Mouse (Mus musculus) liver, embryonic 13.5 days (tissue): ENCODE data around the gene Map4k3. TPM values are rescaled to one million over a fixed set of nuclear protein-coding genes. Genes with fewer than 3 reads are reported as not detected.
A peak's percentile ranks its signal among the peaks of the same experiment; 100 is the strongest.

ENCODE experiments used
- ATAC-seq: fragments of 200-750 bp; cut with Nextera tagmentation; 2 replicates; pipeline ENCODE4 v1.8.0; 2017; ENCODE audit warnings: low read depth, mild to moderate bottlenecking, moderate number of reproducible peaks, moderate library complexity
- DNase-seq: peaks from one replicate; pipeline ENCODE4 v3.0.0; 2022
- H3K27ac ChIP-seq: fragments of 300-500 bp; sonication (generic); 2 replicates; pipeline ENCODE4 v1.5.1; 2015; ENCODE audit warnings: moderate library complexity, mild to moderate bottlenecking, inconsistent platforms
- H3K27me3 ChIP-seq: fragments of 300-500 bp; sonication (generic); 2 replicates; pipeline ENCODE4 v1.6.1; 2015; ENCODE audit warnings: mild to moderate bottlenecking, inconsistent platforms
- H3K36me3 ChIP-seq: fragments of 300-500 bp; sonication (generic); 2 replicates; pipeline ENCODE4 v1.6.1; 2015; ENCODE audit warnings: mild to moderate bottlenecking, inconsistent platforms
- H3K4me1 ChIP-seq: fragments of 300-500 bp; sonication (generic); replicated peaks from 2 replicates; pipeline ENCODE4 v1.6.1; 2015; ENCODE audit warnings: inconsistent platforms
- H3K4me2 ChIP-seq: fragments of 300-500 bp; sonication (generic); 2 replicates; pipeline ENCODE4 v1.6.1; 2015; ENCODE audit warnings: inconsistent platforms, mild to moderate bottlenecking, moderate library complexity
- H3K4me3 ChIP-seq: fragments of 300-500 bp; sonication (generic); replicated peaks from 2 replicates; pipeline ENCODE4 v1.5.1; 2015; ENCODE audit warnings: mild to moderate bottlenecking, inconsistent platforms
- H3K9ac ChIP-seq: fragments of 300-500 bp; sonication (generic); 2 replicates; pipeline ENCODE4 v1.6.1; 2015; ENCODE audit warnings: mild to moderate bottlenecking, inconsistent platforms
- H3K9me3 ChIP-seq: fragments of 300-500 bp; sonication (generic); replicated peaks from 2 replicates; pipeline ENCODE4 v1.6.1; 2016; ENCODE audit warnings: inconsistent platforms
- WGBS: fragments of 180-500 bp; shearing (Covaris S2); methylation state at CpG from one replicate; pipeline ENCODE4 v1.1.7; 2015; ENCODE audit not compliant: insufficient replicate concordance; 5-methylcytosine and 5-hydroxymethylcytosine counted together
- polyA plus RNA-seq: library from polyadenylated mRNA; unstranded; fragments of >200 nt; fragmentation: Nextera tagmentation; extraction: Ambion mirVana; gene quantifications from 2 replicates; pipeline ENCODE4 v1.2.1, GENCODE M21; 2015

Gene Map4k3
- polyA plus RNA-seq, 1 experiment from 2014 or later: 3.3 TPM

DNA sequence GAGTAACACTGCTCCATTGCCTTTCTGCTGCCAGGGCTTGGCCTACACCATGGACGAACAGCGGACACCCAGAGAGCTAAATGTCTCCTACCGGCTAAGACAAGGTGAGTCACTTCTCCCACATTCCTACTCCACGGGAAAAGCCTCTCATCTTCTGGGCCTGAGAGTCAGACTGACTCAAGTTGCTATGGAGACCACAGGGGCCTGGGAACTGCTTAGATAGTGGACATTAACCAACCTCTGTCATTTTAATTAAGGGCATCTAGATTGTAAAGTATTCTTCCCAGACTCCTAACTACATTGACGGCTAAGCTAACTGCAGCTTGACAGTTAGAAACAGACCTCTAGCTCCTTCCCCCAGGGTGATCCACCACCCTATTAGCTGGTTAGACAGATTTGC is 165.5 kb downstream of the Map4k3 start:
- H3K36me3 ChIP-seq: 0 out of 2 replicates have a peak, but pooled peaks cover 7% of the 10 kb centered on the region
- no peak overlapping the region for H3K4me3 ChIP-seq
- ATAC-seq (no peak), DNase-seq (no peak)
- H3K9ac ChIP-seq: no peak overlapping the region
- H3K9me3 ChIP-seq: peaks cover 3% of the 10 kb centered on the region; the same call in 1 of the 2 replicates
- H3K4me1 ChIP-seq: peaks cover 10% of the 10 kb centered on the region; the same call in 1 of the 2 replicates
- H3K4me2 ChIP-seq: no peak overlapping the region
- no peak overlapping the region for H3K27ac ChIP-seq
- WGBS: 79% methylated on average over 5 of the region's 5 CpGs
- no peaks in the 10 kb centered on the region for H3K27me3 ChIP-seq

DNA sequence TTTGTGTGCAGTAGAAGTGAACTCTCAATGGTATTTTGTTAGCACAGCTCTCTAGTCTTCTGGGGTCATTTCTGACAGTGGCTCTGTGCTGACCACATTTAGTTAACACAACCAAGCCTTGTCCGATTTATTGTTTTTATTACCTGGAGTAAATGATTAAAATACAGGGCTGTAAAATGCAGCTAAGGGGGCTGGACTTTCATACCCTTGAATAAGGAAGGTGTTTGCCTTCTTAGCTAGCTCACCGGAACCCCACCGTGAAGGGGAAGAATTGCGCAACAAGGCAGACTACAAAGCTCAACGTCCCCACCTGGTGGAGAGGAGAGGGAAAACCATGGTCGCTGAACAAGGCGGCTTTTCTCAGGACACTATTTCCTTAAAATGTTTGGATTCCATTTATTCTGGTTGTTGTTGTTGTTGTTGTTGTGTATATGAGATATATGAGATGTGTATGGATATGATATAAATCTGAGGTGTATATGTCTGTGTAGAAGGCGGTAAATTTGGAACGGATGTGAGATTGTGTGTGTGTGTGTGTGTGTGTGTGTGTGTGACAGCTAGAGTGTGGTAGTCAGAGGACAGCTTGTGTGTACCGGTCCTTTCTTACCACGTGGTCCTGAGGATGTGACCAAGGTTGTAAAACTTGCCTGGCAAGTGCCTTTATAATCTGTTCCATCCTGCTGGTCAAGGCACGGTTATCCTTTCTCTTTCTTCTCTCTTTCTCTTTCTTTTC is 167.4 kb downstream of the Map4k3 start:
- 19% methylated on average over 12 of the region's 12 CpGs for WGBS
- H3K9me3 ChIP-seq: peaks cover 3% of the 10 kb centered on the region; the same call in 1 of the 2 replicates
- ATAC-seq (no peak; the same call in 1 of the 2 replicates), DNase-seq (peak; percentile 33)
- H3K9ac ChIP-seq: no peak overlapping the region
- peak overlapping the region; percentile 16 for H3K4me2 ChIP-seq
- H3K27ac ChIP-seq: no peak overlapping the region
- peaks cover 10% of the 10 kb centered on the region; the same call in 1 of the 2 replicates for H3K4me1 ChIP-seq
- no peaks in the 10 kb centered on the region for H3K27me3 ChIP-seq
- H3K36me3 ChIP-seq: 0 out of 2 replicates have a peak, but pooled peaks cover 7% of the 10 kb centered on the region
- no peak overlapping the region for H3K4me3 ChIP-seq

DNA sequence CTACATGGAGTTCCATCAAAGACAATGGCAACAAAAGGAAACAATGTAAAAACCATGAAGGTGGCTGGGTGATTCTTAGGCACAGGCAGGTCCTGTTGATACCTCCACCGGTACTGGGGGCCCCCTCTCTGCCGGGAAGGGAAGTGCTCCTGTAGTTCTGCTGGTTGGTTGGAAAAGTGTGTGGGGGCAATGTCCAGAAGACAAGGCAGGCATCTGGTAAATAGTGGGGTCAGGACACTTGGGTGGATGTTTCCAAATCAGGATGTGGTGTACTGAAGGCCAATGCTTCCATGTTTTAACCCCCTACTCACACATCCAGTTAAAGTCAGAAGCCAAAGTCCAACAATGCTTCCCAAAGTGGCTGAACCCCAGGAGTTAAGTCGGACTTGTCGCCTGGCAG is 168.5 kb downstream of the Map4k3 start:
- no peak overlapping the region for H3K4me3 ChIP-seq
- ATAC-seq: peak; percentile 47; the same call in 1 of the 2 replicates
- no peak for DNase-seq
- peaks cover 10% of the 10 kb centered on the region; the same call in 1 of the 2 replicates for H3K4me1 ChIP-seq
- no peaks in the 10 kb centered on the region for H3K27me3 ChIP-seq
- no peak overlapping the region for H3K9ac ChIP-seq
- no peaks in the 10 kb centered on the region for H3K36me3 ChIP-seq
- H3K9me3 ChIP-seq: no peaks in the 10 kb centered on the region
- H3K4me2 ChIP-seq: no peak overlapping the region
- 63% methylated on average over 4 of the region's 4 CpGs for WGBS
- 0 out of 2 replicates have a peak overlapping the region, but pooled peaks have one; percentile 29 for H3K27ac ChIP-seq

GRCm38 (mm10) chr17:80559050-80559449 is 169.2 kb downstream of the Map4k3 start:
- Histone ChIP-seq H3K4me3 (no peak overlapping the region), H3K27ac (peak overlapping the region; percentile 75), H3K4me2 (peak overlapping the region; percentile 38), H3K9ac (0 out of 2 replicates have a peak overlapping the region, but pooled peaks have one; percentile 22), H3K36me3 (no peaks in the 10 kb centered on the region), H3K4me1 (peaks cover 10% of the 10 kb centered on the region; the same call in 1 of the 2 replicates), H3K9me3 (no peaks in the 10 kb centered on the region), H3K27me3 (no peaks in the 10 kb centered on the region)
- ATAC-seq (no peak), DNase-seq (no peak)
- WGBS: 28% methylated on average over 11 of the region's 11 CpGs

DNA sequence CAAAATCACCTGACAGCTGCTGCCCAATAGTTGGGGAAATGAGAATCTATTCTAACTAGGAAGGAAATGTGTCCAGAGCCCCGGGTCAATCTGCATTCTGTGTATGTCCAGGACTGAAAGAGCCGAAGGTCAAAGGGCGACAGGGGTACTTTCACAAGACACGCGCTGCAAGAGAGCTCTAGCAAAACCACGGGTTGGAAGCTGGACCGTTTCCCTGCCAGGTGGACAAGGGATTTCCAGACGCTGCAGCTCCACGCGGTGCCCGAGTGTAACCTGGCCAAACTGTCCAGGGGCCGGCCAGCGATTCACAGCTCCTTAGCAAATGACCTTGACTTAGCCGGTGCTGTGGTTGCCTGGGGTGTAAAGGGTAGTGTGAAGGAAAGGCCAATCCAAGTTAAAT is 169.7 kb downstream of the Map4k3 start:
- Histone ChIP-seq H3K36me3 (no peaks in the 10 kb centered on the region), H3K27me3 (no peaks in the 10 kb centered on the region), H3K9ac (0 out of 2 replicates have a peak overlapping the region, but pooled peaks have one; percentile 22), H3K4me3 (no peak overlapping the region), H3K4me2 (peak overlapping the region; percentile 38), H3K27ac (peak overlapping the region; percentile 75), H3K4me1 (peaks cover 10% of the 10 kb centered on the region; the same call in 1 of the 2 replicates), H3K9me3 (no peaks in the 10 kb centered on the region)
- 73% methylated on average over 14 of the region's 14 CpGs for WGBS
- DNase-seq: no peak
- peak; percentile 29; the same call in 1 of the 2 replicates for ATAC-seq

- Histone ChIP-seq H3K9me3 (no peaks in the 10 kb centered on the region), H3K4me2 (no peak overlapping the region), H3K36me3 (no peaks in the 10 kb centered on the region), H3K4me3 (no peak overlapping the region), H3K4me1 (peaks cover 18% of the 10 kb centered on the region), H3K27me3 (no peaks in the 10 kb centered on the region), H3K9ac (no peak overlapping the region), H3K27ac (no peak overlapping the region)
- DNase-seq (no peak), ATAC-seq (no peak)
- 79% methylated on average over 5 of the region's 5 CpGs for WGBS
Observed at GRCm38 (mm10) chr17:80557461-80557860, 170.8 kb downstream of the Map4k3 start.

DNA sequence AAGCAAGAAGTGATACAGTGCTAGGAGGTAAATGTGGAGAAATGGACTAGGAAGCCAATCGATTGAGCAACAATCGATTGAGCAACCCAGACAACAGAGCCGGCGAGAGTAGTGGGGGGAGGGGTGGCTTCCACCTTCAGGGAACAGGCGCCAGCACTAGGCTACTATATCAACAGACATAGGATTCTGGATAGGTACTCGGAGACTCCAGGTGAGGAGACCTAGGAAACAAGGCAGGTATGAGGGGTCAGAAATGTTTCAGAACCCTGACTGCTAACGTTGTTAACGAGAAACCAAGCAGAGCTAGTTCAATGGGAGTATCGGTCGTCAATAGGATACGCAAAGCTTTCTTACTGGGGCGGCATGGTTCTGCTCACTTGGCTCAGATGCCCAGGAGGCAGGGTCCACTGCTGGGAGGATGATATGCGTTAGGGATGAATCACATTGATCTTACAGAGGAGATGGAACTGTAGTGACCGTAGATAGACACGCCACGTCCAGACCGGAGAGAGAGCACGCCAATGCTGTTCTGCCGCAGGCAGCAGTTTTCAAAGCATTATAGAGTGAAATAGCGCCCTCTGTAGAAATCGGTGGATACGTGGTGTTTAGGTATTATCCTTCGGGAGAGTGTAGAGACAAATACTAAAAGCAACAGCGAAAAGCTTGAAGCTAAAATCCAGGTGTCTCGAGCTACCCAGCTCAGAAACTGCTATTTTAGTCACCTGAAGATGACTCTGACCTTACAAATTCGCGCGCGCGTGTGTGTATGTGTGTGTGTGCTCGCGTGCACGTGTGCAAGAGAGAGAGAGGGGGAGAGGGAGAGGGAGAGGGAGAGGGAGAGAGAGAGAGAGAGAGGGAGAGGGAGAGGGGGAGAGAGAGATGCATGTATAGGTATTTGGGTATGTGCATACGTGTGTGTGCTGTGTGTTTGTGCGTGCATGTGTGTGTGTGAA is 174.7 kb downstream of the Map4k3 start:
- no peaks in the 10 kb centered on the region for H3K9me3 ChIP-seq
- ATAC-seq (peak; percentile 82), DNase-seq (peak; percentile 70)
- H3K27me3 ChIP-seq: no peaks in the 10 kb centered on the region
- peak overlapping the region; percentile 72 for H3K4me2 ChIP-seq
- H3K36me3 ChIP-seq: no peaks in the 10 kb centered on the region
- H3K4me1 ChIP-seq: peaks cover 7% of the 10 kb centered on the region
- H3K9ac ChIP-seq: peak overlapping the region; percentile 73
- WGBS: 3% methylated on average over 35 of the region's 35 CpGs
- H3K4me3 ChIP-seq: peak overlapping the region; percentile 69
- H3K27ac ChIP-seq: no peak overlapping the region; the same call in 1 of the 2 replicates

DNA sequence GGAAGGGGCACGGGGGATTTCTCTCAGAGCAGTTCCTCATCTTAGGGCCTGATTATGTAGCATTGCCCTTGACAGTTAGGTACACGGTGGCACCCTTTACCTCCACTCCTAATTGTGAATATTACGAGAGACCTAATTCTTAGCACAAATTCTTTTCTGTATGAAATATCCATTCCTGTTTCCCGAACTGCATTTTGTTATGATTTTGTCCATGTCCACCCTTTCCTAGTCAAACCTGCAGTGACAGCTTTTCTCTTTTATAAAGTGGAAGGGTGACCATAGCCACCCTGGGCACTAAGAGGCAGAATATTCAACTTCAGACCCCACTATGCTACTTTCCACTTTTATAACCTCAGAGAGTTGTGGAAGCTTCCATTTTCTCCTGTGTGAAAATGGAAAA is 175.6 kb downstream of the Map4k3 start:
- peak overlapping the region; percentile 69 for H3K4me3 ChIP-seq
- WGBS: 49% methylated on average over 4 of the region's 4 CpGs
- no peak overlapping the region for H3K9ac ChIP-seq
- no peaks in the 10 kb centered on the region for H3K27me3 ChIP-seq
- peak overlapping the region; percentile 39; the same call in 1 of the 2 replicates for H3K27ac ChIP-seq
- H3K4me1 ChIP-seq: peaks cover 7% of the 10 kb centered on the region
- H3K9me3 ChIP-seq: no peaks in the 10 kb centered on the region
- ATAC-seq: no peak
- no peak for DNase-seq
- H3K36me3 ChIP-seq: no peaks in the 10 kb centered on the region
- peak overlapping the region; percentile 72 for H3K4me2 ChIP-seq

DNA sequence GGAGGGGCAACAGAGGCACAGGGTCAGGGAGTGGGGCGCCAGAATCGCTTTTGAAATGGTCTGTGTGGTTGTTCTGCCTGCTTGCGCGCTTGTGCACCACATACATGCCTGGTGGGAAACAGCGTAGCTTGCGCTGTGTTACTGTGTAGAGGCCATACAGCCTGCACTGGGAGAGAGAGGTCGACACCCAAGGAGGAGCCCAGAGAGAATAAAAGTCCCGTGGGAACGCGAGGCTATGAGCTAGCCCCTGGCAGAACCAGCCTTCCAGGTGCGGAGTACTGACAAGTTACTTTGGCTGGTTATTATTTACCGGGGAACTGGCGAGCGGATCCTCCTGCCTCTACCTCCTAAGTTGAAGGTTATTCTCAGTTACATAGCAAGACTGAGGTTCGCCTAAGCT is 177.3 kb downstream of the Map4k3 start:
- no peak for DNase-seq
- 79% methylated on average over 15 of the region's 15 CpGs for WGBS

DNA sequence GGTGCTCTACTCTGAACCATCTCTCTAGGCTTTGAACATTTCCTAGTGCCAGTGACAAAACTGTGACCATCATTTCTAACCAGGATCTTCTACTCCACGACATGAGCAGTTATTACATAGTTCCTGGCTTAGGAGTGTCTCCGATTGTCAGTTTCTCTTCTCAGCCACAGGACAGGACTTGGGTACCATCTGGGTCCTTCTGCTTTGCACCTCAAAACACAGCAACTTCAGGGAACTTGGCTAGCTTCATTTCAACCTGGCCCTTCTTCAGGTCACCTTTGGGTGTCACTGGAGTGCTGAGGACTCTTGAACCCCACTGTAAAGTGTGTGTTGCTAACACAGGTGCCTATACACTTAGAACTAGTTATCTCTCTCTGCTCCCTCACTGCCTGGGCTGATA is 181.4 kb downstream of the Map4k3 start:
- Histone ChIP-seq H3K36me3 (no peaks in the 10 kb centered on the region), H3K9ac (no peak overlapping the region), H3K27me3 (no peaks in the 10 kb centered on the region), H3K4me1 (no peaks in the 10 kb centered on the region), H3K27ac (no peak overlapping the region), H3K4me2 (no peak overlapping the region), H3K4me3 (no peak overlapping the region), H3K9me3 (no peaks in the 10 kb centered on the region)
- 53% methylated on average over 2 of the region's 2 CpGs for WGBS
- ATAC-seq: no peak
- DNase-seq: no peak

More for the DNA sequence above, 177.3 kb downstream of the Map4k3 start:
- Histone ChIP-seq H3K27me3 (no peaks in the 10 kb centered on the region), H3K4me1 (peaks cover 7% of the 10 kb centered on the region), H3K9ac (no peak overlapping the region), H3K9me3 (no peaks in the 10 kb centered on the region), H3K27ac (no peak overlapping the region), H3K36me3 (no peaks in the 10 kb centered on the region), H3K4me3 (no peak overlapping the region), H3K4me2 (no peak overlapping the region)
- ATAC-seq: no peak

DNA sequence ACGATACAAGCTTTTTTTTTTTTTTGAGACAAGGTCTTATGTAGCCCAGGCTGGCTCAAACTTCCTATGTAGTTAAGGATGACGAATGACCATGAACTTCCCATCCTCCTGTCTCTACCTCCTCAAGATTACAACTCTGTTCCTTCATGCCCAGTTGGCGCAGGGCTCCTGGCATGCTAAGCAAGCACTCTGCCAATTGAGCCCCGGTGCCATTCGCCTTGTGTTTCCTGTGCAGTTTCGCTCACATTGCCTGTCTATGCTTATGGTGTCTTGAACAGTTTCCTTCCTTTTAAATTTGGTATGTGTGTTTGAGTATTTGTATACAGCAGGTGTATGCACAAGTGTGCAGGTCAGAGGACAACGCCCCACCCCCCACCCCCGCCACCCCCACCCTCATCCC is 182.1 kb downstream of the Map4k3 start:
- H3K27me3 ChIP-seq: no peaks in the 10 kb centered on the region
- no peak for ATAC-seq
- H3K9me3 ChIP-seq: no peaks in the 10 kb centered on the region
- no peak for DNase-seq
- H3K9ac ChIP-seq: no peak overlapping the region
- no peak overlapping the region for H3K27ac ChIP-seq
- H3K4me3 ChIP-seq: no peak overlapping the region
- H3K4me2 ChIP-seq: no peak overlapping the region
- no peaks in the 10 kb centered on the region for H3K36me3 ChIP-seq
- H3K4me1 ChIP-seq: no peaks in the 10 kb centered on the region
- WGBS: 75% methylated on average over 8 of the region's 8 CpGs
